ENCODE assay signal across 11 mouse cellular contexts in genomic region chr19:32266385-32267252, GRCm38 (mm10).
A peak's percentile ranks its signal among the peaks of the same experiment; 100 is the strongest.
DNase-seq lines count a peak whose midpoint lies in the region; ATAC-seq and TF ChIP-seq lines count a peak whose summit lies in the region.
"Had no signal": no experiment of that assay in that cellular context is flagged by ENCODE, and none has a peak within 500 bp of the region (broad histone marks: within the 10 kb centered on the region; RNA-seq: fewer than 3 reads in every experiment).

No protein-coding gene starts in this region.

- no peaks in the 10 kb centered on the region for H3K27me3 ChIP-seq in heart, adult 2 months (ENCODE audit: control insufficient read depth, insufficient read depth, low read length)

- H3K4me3 ChIP-seq in heart, adult 2 months, result no peak overlapping the region
- H3K4me3 ChIP-seq: forebrain, embryonic 10.5 days; hindbrain, embryonic 10.5 days had no signal

- TF ChIP-seq EP300 in heart, adult 2 months (IDR thresholded peaks at IDR 0.05; ENCODE audit: insufficient read depth, low read depth, low read length), result no peak

- TF ChIP-seq CTCF in heart, adult 2 months (IDR thresholded peaks at IDR 0.05), result no peak

- TF ChIP-seq POLR2A in heart, adult 2 months (IDR thresholded peaks at IDR 0.05; ENCODE audit: insufficient read depth, low read depth, low read length), result no peak

- H3K79me2 ChIP-seq in heart, adult 2 months (replicated peaks; ENCODE audit: control insufficient read depth, insufficient read depth, low read length), result no peaks in the 10 kb centered on the region

- peak; percentile 79 for ATAC-seq in neutrophil, adult 5-6 weeks (ENCODE audit: extremely low read depth, insufficient number of reproducible peaks, low FRiP score, poor library complexity, severe bottlenecking)

- H3K36me3 ChIP-seq in heart, adult 2 months (ENCODE audit: control insufficient read depth, insufficient read depth, low read length), result peaks cover 3% of the 10 kb centered on the region; the same call in 1 of the 2 replicates
- H3K36me3 ChIP-seq: forebrain, embryonic 10.5 days; hindbrain, embryonic 10.5 days had no signal

- H3K9ac ChIP-seq in heart, adult 2 months (ENCODE audit: low read depth, low read length), result no peak overlapping the region

- intact Hi-C loops in heart, adult 2 months (cut with DNase I), result no loop called here
- intact Hi-C loops in heart, postnatal 14 days (cut with DNase I), result no loop called here

- H3K27ac ChIP-seq in heart, adult 2 months, result peak overlapping the region; percentile 15; the same call in 1 of the 2 replicates
- H3K27ac ChIP-seq: forebrain, embryonic 10.5 days; hindbrain, embryonic 10.5 days had no signal

- H3K4me1 ChIP-seq in heart, adult 2 months (ENCODE audit: control insufficient read depth, insufficient read depth, low read length), result peaks cover 4% of the 10 kb centered on the region

- WGBS in heart, adult 2 months, result 69% methylated on average over 9 of the region's 9 CpGs

- peak in 1 of 2 experiments; percentile 59 for DNase-seq in heart, adult 2 months
- DNase-seq in heart, postnatal 14 days, result no peak
- peak; percentile 78 for DNase-seq in 416B (ENCODE audit: low read depth)
- DNase-seq in fat pad, adult 2 months (ENCODE audit: extremely low read depth, low read depth, low spot score), result peak; percentile 42
- no peak for DNase-seq in cerebellum, postnatal 14 days
- DNase-seq in c-Kit-positive CD71-positive TER-119-positive erythroid progenitor cells, embryonic 14.5 days (ENCODE audit: low spot score), result no peak
- DNase-seq in right cerebral cortex, postnatal 4 days, result no peak
- DNase-seq: left cerebral cortex, postnatal 4 days had no signal

Comparison
In these comparisons a context has a peak if more than half of its experiments do, and no peak if none do; other contexts are left out.
1. DNase-seq: peak in 416B (single experiment) and fat pad, adult 2 months (single experiment); none in heart, postnatal 14 days (0 of 2), cerebellum, postnatal 14 days (0 of 2), c-Kit-positive CD71-positive TER-119-positive erythroid progenitor cells, embryonic 14.5 days (single experiment) and right cerebral cortex, postnatal 4 days (single experiment).